19 mouse cellular contexts compared by ENCODE assay signal in genomic region chr5:33004110-33004509, GRCm38 (mm10). TPM values are rescaled to one million over a fixed set of nuclear protein-coding genes. Genes with fewer than 3 reads are reported as not detected.
DNase-seq lines count a peak whose midpoint lies in the region; ATAC-seq and TF ChIP-seq lines count a peak whose summit lies in the region.
"Had no signal": no experiment of that assay in that cellular context is flagged by ENCODE, and none has a peak within 500 bp of the region (broad histone marks: within the 10 kb centered on the region; RNA-seq: fewer than 3 reads in every experiment).

No protein-coding gene starts in this region.

- H3K4me2 ChIP-seq in liver, postnatal 0 days (ENCODE audit: low read depth, low read length) = no peak overlapping the region
- H3K4me2 ChIP-seq in liver, embryonic 12.5 days = no peak overlapping the region
- H3K4me2 ChIP-seq: forebrain, embryonic 13.5 days; heart, embryonic 11.5 days; heart, embryonic 15.5 days had no signal

- H3K4me3 ChIP-seq in liver, postnatal 0 days (ENCODE audit: low read depth, low read length) = no peak overlapping the region
- H3K4me3 ChIP-seq in liver, embryonic 12.5 days = no peak overlapping the region
- H3K4me3 ChIP-seq: embryonic facial prominence, embryonic 10.5 days; forebrain, embryonic 13.5 days; heart, adult 2 months; heart, embryonic 15.5 days had no signal

- no peak overlapping the region for H3K9ac ChIP-seq in liver, postnatal 0 days (replicated peaks)
- no peak overlapping the region for H3K9ac ChIP-seq in liver, embryonic 12.5 days
- H3K9ac ChIP-seq: forebrain, embryonic 13.5 days; forebrain, postnatal 0 days; heart, embryonic 15.5 days had no signal

- no peak for TF ChIP-seq EP300 in liver, postnatal 0 days (IDR thresholded peaks at IDR 0.05; ENCODE audit: low read depth)

- ATAC-seq in liver, postnatal 0 days = peak; percentile 49; the same call in 1 of the 2 replicates
- ATAC-seq in liver, embryonic 12.5 days = no peak
- ATAC-seq: CD4-positive, CD25-positive, alpha-beta regulatory T cell, adult 4 months; forebrain, embryonic 13.5 days; forebrain, postnatal 0 days had no signal

- H3K4me1 ChIP-seq in liver, postnatal 0 days (ENCODE audit: insufficient read depth) = no peaks in the 10 kb centered on the region; the same call in 1 of the 2 replicates
- H3K4me1 ChIP-seq in liver, embryonic 12.5 days = no peaks in the 10 kb centered on the region; the same call in 1 of the 2 replicates

- TF ChIP-seq CTCF in liver, postnatal 0 days (IDR thresholded peaks at IDR 0.05; ENCODE audit: low read depth) = no peak

- H3K9me3 ChIP-seq in liver, postnatal 0 days (ENCODE audit: low read length) = no peaks in the 10 kb centered on the region
- H3K9me3 ChIP-seq in liver, embryonic 12.5 days (replicated peaks) = no peaks in the 10 kb centered on the region
- H3K9me3 ChIP-seq: embryonic facial prominence, embryonic 10.5 days; forebrain, embryonic 13.5 days; G1E; heart, embryonic 15.5 days had no signal

- no peak overlapping the region for H3K27ac ChIP-seq in liver, postnatal 0 days (ENCODE audit: low read depth)
- H3K27ac ChIP-seq in liver, embryonic 12.5 days = no peak overlapping the region
- H3K27ac ChIP-seq: embryonic facial prominence, embryonic 10.5 days; forebrain, embryonic 13.5 days; heart, adult 2 months; heart, embryonic 15.5 days had no signal

- H3K27me3 ChIP-seq in liver, postnatal 0 days (ENCODE audit: insufficient read depth, low read length) = no peaks in the 10 kb centered on the region
- H3K27me3 ChIP-seq in liver, embryonic 12.5 days (replicated peaks) = peaks cover 10% of the 10 kb centered on the region; the same call in 1 of the 2 replicates
- H3K27me3 ChIP-seq: forebrain, embryonic 13.5 days; heart, embryonic 15.5 days had no signal

- 63% methylated on average over 4 of the region's 4 CpGs for WGBS in liver, postnatal 0 days (ENCODE audit: insufficient replicate concordance)
- 59% methylated on average over 4 of the region's 4 CpGs for WGBS in liver, embryonic 12.5 days (ENCODE audit: insufficient replicate concordance)

- H3K36me3 ChIP-seq in liver, postnatal 0 days (replicated peaks; ENCODE audit: insufficient read depth, low read length) = no peaks in the 10 kb centered on the region
- no peaks in the 10 kb centered on the region for H3K36me3 ChIP-seq in liver, embryonic 12.5 days
- H3K36me3 ChIP-seq: embryonic facial prominence, embryonic 10.5 days; G1E; heart, embryonic 15.5 days had no signal

- DNase-seq in kidney, adult 9 months = peak; percentile 15
- DNase-seq in kidney, postnatal 25 days = no peak
- no peak for DNase-seq in liver, postnatal 0 days
- DNase-seq in kidney, postnatal 10 days = peak; percentile 11
- DNase-seq in urinary bladder, adult 2 months (ENCODE audit: low spot score) = no peak
- DNase-seq: adrenal gland, adult 8-10 months; cerebellum, adult 2 months; cerebellum, postnatal 10 days; forebrain, postnatal 0 days; gastrocnemius, postnatal 14 days; heart, adult 2 months; heart, postnatal 14 days had no signal

RNA-seq across cellular contexts. Expression of gene Ywhah, which starts 14.5 kb away (rescaled TPM):
- polyA plus RNA-seq in liver, postnatal 0 days (2015; fragmentation: Nextera tagmentation; extraction: Ambion mirVana) = 125 and 133 TPM in 2 replicates
- 282 and 294 TPM in 2 replicates for polyA plus RNA-seq in liver, embryonic 12.5 days (2016; fragmentation: Nextera tagmentation; extraction: Ambion mirVana)
- polyA plus RNA-seq in urinary bladder, adult 2 months (2012; rRNA removed) = 211 and 229 TPM in 2 replicates

Comparison
In these comparisons a context has a peak if more than half of its experiments do, and no peak if none do; other contexts are left out.
1. DNase-seq: peak in kidney, adult 9 months (single experiment) and kidney, postnatal 10 days (single experiment); none in kidney, postnatal 25 days (0 of 2), liver, postnatal 0 days (single experiment) and urinary bladder, adult 2 months (single experiment).